Mouse (Mus musculus) embryonic fibroblast, embryonic 13.5 days (primary cell): ENCODE results near the gene Tiam1.

ENCODE experiments used
- CTCF ChIP-seq: IDR thresholded peaks from 2 replicates; pipeline ENCODE4 v1.5.1; 2011; ENCODE audit warnings: mild to moderate bottlenecking, control low read depth, low read length, moderate library complexity, borderline replicate concordance; ENCODE audit not compliant: insufficient read depth
- POLR2A ChIP-seq: IDR thresholded peaks from 2 replicates; pipeline ENCODE4 v1.6.1; 2011; ENCODE audit warnings: low read depth, mild to moderate bottlenecking, control low read depth, low read length, moderate library complexity

GRCm38 (mm10) chr16:89833011-89833410 lies 310.6 kb downstream of the Tiam1 start:
- TF ChIP-seq CTCF (no peak), POLR2A (no peak)
